Mouse (Mus musculus): ENCODE data around the gene Cacnb2.

GRCm38 (mm10) chr2:14739510-14739909 is 136.6 kb downstream of the Cacnb2 start:
- TF ChIP-seq CTCF (IDR thresholded peaks at IDR 0.05; ENCODE audit: insufficient read depth, low read depth, low read length) (no peak), POLR2A (IDR thresholded peaks at IDR 0.05; ENCODE audit: insufficient read depth, low read depth, low read length) (no peak)

Data from olfactory bulb, adult 2 months (tissue).